Mouse (Mus musculus): Measurements from ENCODE around the gene Slc8a3.

GRCm38 (mm10) chr12:81227767-81228460 lies 105.1 kb downstream of the Slc8a3 start:
- TF ChIP-seq ZNF384 (IDR thresholded peaks at IDR 0.05; ENCODE audit: low read depth, low read length) (no peak), HCFC1 (IDR thresholded peaks at IDR 0.05; ENCODE audit: borderline replicate concordance, insufficient read depth, low read length) (no peak), ZC3H11A (IDR thresholded peaks at IDR 0.05; ENCODE audit: borderline replicate concordance, low read depth, low read length) (no peak), CHD2 (IDR thresholded peaks at IDR 0.05; ENCODE audit: low read depth, low read length) (no peak)
